Mouse (Mus musculus): ENCODE results near the gene Pdk2.

- no peak for TF ChIP-seq POLR2A (IDR thresholded peaks at IDR 0.05; ENCODE audit: insufficient read depth, low read length)
- no peak for TF ChIP-seq CTCF (IDR thresholded peaks at IDR 0.05; ENCODE audit: low read depth, low read length)
- no peak for TF ChIP-seq EP300 (IDR thresholded peaks at IDR 0.05; ENCODE audit: insufficient read depth, low read depth, low read length)
Measured at GRCm38 (mm10) chr11:95033617-95034016, 7.5 kb downstream of the Pdk2 start.
